Mouse (Mus musculus): ENCODE measurements around the gene Dhx8.

DNA sequence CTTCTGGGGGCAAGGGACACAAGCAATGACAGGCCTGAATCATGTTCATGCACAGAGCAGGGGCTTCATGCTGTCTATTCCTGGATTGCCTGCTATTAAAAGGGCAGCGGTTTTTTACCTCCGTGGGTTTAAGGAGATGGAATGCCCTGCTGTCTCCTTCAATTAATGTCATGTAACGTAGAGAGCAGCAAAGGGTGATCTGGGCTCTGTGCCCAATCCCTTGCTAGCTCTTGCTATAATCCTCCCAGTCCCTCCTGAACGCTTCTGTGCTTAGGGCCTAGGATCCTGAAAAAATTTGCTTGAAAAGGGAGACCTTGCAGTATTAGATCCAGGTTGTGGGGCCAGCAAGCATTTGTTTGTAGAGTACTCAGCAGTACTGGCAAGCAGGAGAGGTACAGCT lies 14.4 kb upstream of the Dhx8 start:
- TF ChIP-seq CTCF (IDR thresholded peaks at IDR 0.05; ENCODE audit: extremely low read depth, insufficient read length, insufficient replicate concordance, low read depth, low read length) = no peak
- no peak for TF ChIP-seq POLR2A (IDR thresholded peaks at IDR 0.05; ENCODE audit: low read depth, low read length)
